Mouse (Mus musculus) hematopoietic multipotent progenitor cell, adult 10-12 weeks (in vitro differentiated cells): ENCODE data around the gene Gpr157. TPM values are rescaled to one million over a fixed set of nuclear protein-coding genes. Genes with fewer than 3 reads are reported as not detected.

ENCODE experiments used
- polyA plus RNA-seq: library from polyadenylated mRNA; stranded (reverse); fragments of >175 nt; gene quantifications from 2 replicates; pipeline ENCODE4 v1.2.3, GENCODE M21; 2012; ENCODE audit warnings: low replicate concordance

Gene Gpr157
- polyA plus RNA-seq: 1.5 and 2.0 TPM in 2 replicates

DNA sequence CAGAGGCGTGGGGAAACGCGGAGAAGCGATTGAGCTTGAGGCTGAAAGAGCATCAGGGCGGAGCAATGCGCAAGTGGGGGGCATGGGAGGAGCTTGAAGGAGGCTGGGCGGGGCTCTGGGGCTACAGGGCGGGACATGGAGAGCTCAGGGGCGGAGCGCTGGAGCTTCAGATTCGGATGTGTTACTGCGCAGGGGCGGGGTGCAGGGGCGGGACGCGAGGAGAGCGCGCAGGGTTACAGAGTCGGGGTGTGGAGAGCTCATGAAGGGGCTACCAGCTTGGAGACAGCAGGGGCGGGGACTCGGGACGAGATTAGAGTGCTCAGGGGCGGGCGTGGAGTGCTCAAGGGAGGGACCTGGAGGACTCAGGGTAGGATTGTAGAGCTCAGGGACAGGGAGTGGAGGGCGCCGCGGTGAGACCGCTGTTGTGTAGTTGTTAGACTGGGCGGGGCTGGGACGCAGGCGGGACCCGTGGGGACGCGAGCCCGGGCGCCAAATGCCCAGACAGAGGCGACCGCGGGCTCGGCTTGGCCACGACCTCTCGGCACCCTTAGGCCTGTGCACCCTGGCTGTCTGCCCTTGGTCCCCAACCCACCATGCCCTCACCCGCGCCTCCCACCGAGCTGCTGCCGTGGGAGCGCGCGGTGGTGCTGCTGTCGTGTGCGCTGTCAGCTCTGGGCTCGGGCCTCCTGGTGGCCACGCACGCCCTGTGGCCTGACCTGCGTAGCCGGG lies at the start of gene Gpr157:
Gene Gpr157 (plus strand): TSS at position 205 of the 729 bp plus-strand sequence.

DNA sequence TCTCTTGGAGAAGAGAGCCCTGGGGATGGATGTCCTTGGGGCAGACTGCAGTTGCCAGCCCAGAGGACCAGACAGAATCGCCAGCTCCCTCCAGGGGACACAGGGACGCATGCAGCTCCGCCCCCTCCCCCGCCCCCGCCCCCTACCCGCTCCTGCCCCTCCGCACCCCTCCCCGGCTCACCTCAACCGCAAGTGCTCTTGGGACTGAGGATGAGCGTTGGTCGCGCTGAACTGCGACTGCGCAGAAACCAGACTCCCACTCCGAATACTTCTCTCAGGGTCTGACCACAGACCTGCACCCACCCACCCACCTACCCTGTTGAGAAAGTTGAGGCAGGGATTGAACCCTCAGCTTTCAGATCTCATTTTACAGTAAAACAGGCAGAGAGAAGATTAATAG lies 31.9 kb downstream of the Gpr157 start, which contains the start of gene Slc2a5:
Gene Slc2a5 (plus strand): TSS at position 229 of the 400 bp plus-strand sequence.

Other genes starting within 250 kb of the Gpr157 start
- gene Spsb1, start 132.3 kb upstream of the Gpr157 start, polyA plus RNA-seq: 3.5 and 5.0 TPM in 2 replicates
- gene H6pd, start 78.3 kb upstream of the Gpr157 start, polyA plus RNA-seq: 14.0 and 15.4 TPM in 2 replicates
- not detected in 2 replicates for gene Slc2a5, start 31.9 kb downstream of the Gpr157 start, polyA plus RNA-seq
- not detected in 2 replicates for gene Slc2a7, start 61.6 kb downstream of the Gpr157 start, polyA plus RNA-seq
- not detected in 2 replicates for gene Car6, start 114.0 kb downstream of the Gpr157 start, polyA plus RNA-seq
- 37.3 and 264 TPM in 2 replicates for gene Eno1, start 149.4 kb downstream of the Gpr157 start, polyA plus RNA-seq
- gene Rere, start 194.3 kb downstream of the Gpr157 start, polyA plus RNA-seq: 352 and 842 TPM in 2 replicates